In genomic region chr11:33537390-33538125, GRCm38 (mm10) we compare ENCODE assay signal across 25 mouse cellular contexts. TPM values are rescaled to one million over a fixed set of nuclear protein-coding genes. Genes with fewer than 3 reads are reported as not detected.
"Had no signal": no experiment of that assay in that cellular context is flagged by ENCODE, and none has a peak within 500 bp of the region (broad histone marks: within the 10 kb centered on the region; RNA-seq: fewer than 3 reads in every experiment).

No protein-coding gene starts in this region.

- H3K27me3 ChIP-seq: liver, embryonic 13.5 days; midbrain, embryonic 12.5 days; midbrain, embryonic 15.5 days; stomach, embryonic 15.5 days had no signal

- ATAC-seq: midbrain, embryonic 15.5 days had no signal

- DNase-seq: kidney, adult 18-20 months; kidney, adult 9 months; kidney, postnatal 25 days; layer of hippocampus, adult 9-11 months; liver, embryonic 13.5 days; lung, adult 2 months; lung, postnatal 14 days; lung, postnatal 4 days; right cerebral cortex, adult 18-20 months; right cerebral cortex, postnatal 25 days; spleen, adult 18-20 months; thymus, postnatal 25 days had no signal

- H3K9ac ChIP-seq: liver, embryonic 13.5 days; midbrain, embryonic 12.5 days; midbrain, embryonic 15.5 days; stomach, embryonic 15.5 days had no signal

- H3K4me3 ChIP-seq: layer of hippocampus, adult 2 months; left cerebral cortex, adult 2 months; liver, embryonic 13.5 days; midbrain, embryonic 12.5 days; midbrain, embryonic 15.5 days; stomach, embryonic 15.5 days had no signal

- H3K9me3 ChIP-seq: liver, embryonic 13.5 days; midbrain, embryonic 12.5 days; midbrain, embryonic 15.5 days; stomach, embryonic 15.5 days had no signal

- H3K4me2 ChIP-seq: liver, embryonic 13.5 days; midbrain, embryonic 12.5 days; midbrain, embryonic 15.5 days; stomach, embryonic 15.5 days had no signal

- H3K4me1 ChIP-seq: liver, embryonic 13.5 days; midbrain, embryonic 12.5 days; midbrain, embryonic 15.5 days; stomach, embryonic 15.5 days had no signal

- H3K27ac ChIP-seq: kidney, postnatal 0 days; layer of hippocampus, adult 2 months; left cerebral cortex, adult 2 months; liver, embryonic 13.5 days; midbrain, embryonic 12.5 days; midbrain, embryonic 15.5 days; stomach, embryonic 15.5 days had no signal

- H3K36me3 ChIP-seq: liver, embryonic 13.5 days; midbrain, embryonic 12.5 days; midbrain, embryonic 15.5 days; stomach, embryonic 15.5 days had no signal

RNA-seq across cellular contexts. Expression of gene Gabrp, which starts 41.2 kb away (rescaled TPM):
- total RNA-seq: layer of hippocampus, adult 2 months; layer of hippocampus, postnatal 25 days; left cerebral cortex, adult 2 months; left cerebral cortex, postnatal 10 days; left cerebral cortex, postnatal 36 days; megakaryocyte progenitor cell, adult 5-6 weeks; megakaryocyte-erythroid progenitor cell, adult 5-6 weeks had no signal
- polyA plus RNA-seq: liver, adult 2 months; neural tube, embryonic 14.5 days had no signal
